Mouse (Mus musculus): ENCODE data around the gene Six5.

Six5 gene

DNA sequence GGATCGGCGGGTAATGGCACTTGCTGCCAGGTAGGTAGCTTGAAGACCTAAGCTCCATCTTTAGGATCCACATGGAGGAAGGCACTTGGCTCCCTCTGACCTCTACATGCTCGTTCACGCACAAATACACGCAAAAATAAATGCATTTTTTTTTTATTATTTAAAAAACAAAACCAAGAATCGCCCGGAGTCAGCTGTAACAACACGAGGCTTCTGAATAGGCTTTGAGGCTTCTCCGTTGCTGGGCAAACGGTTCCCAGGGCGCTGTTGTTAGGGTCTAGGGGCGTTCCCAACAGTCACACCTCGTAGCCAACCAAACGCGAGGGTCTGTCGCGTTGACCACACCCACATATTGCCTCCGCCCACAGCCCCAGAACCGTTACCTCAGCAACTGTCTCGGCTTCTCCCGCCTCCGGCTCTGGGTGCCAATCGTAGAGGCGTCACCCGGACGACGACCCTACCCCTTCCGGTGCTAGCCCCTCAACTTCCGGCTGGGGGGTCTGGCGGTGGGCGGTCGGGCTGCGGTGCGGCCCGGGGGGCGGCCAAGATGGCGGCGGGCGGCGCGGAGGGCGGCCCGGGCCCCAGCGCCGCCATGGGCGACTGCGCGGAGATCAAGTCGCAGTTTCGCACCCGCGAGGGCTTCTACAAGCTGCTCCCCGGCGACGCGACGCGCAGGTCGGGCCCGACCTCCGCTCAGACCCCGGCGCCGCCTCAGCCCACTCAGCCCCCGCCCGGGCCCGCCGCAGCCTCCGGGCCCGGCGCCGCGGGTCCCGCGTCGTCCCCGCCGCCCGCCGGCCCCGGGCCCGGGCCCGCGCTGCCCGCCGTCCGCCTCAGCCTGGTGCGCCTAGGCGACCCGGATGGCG is 18.4 kb upstream of the Six5 start, which contains the start of gene Dmwd:
Dmwd (plus strand) TSS at position 505 of the 863 bp plus-strand sequence.
- peak; percentile 94 to 98 for DNase-seq (ENCODE audit: low spot score in 2 of 2)

GRCm38 (mm10) chr7:19076586-19076991 is 17.8 kb upstream of the Six5 start:
- DNase-seq (ENCODE audit: low spot score in 2 of 2) = no peak

DNA sequence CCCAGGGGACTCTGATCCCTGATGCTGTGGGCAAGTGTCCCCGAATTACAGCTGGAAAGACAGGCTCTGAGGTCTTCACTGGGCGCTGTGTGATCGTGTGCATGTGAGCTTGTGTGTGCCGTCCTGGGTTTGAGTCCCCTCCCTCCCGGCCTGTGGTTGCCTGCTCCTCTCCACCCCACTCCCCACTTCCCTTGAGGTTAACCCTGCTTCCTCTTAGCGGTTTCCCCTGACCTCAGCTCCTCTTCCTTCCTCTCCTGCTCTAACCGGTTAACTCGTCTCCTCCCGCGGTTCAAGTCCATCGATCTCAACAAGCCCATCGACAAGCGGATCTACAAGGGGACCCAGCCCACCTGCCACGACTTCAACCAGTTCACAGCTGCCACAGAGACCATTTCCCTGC is 16.6 kb upstream of the Six5 start:
- DNase-seq (ENCODE audit: low spot score in 2 of 2) = no peak

DNA sequence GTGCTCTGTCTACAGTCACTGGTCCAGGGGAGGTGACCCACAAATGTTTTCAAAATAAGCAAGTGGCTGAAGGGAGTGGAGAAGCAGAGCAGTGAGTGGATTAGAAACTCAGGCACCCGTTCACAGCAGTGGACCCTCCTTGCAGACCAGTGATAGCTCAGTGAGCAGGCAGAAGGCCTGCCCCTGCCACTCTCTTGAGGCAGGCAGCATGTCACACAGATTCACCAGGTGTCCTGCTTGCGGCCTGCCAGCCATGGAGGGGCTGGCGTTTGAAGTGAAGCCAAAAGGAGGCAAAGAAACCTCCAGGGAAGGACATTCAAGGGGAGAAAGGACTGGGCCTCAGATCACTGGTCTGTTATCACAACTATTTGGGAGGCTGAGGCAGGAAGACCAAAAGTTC is 15.7 kb upstream of the Six5 start:
- no peak for DNase-seq (ENCODE audit: low spot score in 2 of 2)

DNA sequence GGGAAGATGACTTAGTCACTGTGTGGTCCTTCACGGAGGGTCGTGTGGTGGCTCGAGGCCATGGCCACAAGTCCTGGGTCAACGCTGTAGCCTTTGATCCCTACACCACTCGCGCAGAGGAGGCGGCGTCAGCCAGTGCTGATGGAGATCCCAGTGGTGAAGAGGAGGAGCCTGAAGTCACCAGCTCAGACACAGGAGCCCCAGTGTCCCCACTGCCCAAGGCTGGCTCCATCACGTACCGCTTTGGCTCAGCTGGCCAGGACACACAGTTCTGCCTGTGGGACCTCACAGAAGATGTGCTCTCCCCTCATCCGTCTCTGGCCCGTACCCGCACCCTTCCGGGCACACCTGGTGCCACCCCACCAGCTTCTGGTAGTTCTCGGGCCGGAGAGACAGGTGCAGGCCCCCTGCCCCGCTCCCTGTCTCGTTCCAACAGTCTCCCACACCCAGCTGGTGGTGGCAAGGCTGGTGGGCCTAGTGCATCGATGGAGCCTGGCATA is 13.9 kb upstream of the Six5 start:
- no peak for DNase-seq (ENCODE audit: low spot score in 2 of 2)

DNA sequence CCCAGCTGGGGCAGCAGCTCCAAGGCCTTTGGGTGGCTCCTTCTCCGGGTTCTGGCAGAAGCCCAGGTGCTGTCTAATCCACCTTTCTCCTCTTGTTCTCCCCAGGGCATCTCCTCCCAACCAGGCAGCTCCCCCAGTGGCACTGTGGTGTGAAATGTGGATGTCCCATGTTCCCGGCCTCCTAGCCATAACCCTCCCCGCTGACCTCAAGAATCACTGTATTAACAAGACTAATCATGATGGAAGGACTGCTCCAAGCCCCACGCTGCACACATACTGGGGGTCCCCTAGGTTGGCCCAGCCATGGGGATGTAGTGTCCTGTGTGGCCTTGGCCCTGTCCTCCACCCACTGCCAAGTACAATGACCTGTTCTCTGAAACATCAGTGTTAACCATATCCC is 12.2 kb upstream of the Six5 start:
- DNase-seq (ENCODE audit: low spot score in 2 of 2) = no peak

- no peak for DNase-seq (ENCODE audit: low spot score in 2 of 2)
Observed at GRCm38 (mm10) chr7:19083096-19083495, 11.3 kb upstream of the Six5 start.

- DNase-seq (ENCODE audit: low spot score in 2 of 2) = no peak
Observed at GRCm38 (mm10) chr7:19083701-19084100, 10.7 kb upstream of the Six5 start, which contains the start of gene Dmpk. TSS of gene Dmpk (plus strand) at chr7:19083849.

DNA sequence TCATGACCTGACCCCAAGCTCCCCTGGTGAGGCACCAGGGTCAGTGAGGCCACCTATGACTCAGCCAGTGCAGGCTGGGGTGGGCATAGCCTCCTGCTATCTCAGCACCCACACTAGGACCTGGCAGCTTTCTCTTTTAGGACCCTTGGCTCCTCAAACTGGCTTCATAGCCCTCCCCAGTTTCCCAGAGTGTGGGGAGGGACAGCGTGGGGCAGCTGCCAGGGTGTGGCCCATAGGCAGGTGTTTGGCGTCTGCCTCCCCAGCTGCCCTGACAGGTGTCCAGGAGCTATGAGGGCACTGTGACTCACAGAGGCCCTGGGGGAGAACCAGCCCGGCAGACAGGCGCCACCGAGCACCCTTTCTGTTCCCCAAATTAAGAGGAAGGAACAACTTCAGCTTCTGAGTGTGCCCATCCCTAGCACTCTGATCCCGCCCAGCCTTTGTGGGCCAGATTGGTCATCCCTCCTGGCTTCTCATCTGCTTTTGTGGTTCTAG is 10.1 kb upstream of the Six5 start:
- DNase-seq (ENCODE audit: low spot score in 2 of 2) = no peak

GRCm38 (mm10) chr7:19084921-19085473 is 9.4 kb upstream of the Six5 start:
- no peak for DNase-seq (ENCODE audit: low spot score in 2 of 2)

DNA sequence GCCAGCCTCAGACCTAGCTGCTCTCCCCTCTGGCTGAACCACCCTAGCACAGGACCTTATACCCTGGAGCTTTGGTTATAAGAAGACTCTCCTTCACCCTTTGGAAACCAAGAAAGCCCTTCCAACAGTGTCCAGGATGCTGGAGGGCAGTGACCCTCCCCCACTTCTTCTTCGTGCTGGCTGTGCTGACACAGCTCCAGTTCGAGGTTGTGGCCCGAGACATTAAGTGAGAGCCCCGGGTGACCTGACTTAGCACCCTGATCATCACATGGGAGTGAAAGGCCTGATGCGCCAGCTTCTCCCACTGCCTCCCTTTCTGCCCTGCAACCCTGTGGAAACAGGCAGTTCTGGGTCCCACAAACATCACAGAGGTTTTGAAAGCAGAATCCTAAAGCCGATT is 8.9 kb upstream of the Six5 start:
- DNase-seq (ENCODE audit: low spot score in 2 of 2) = no peak

- no peak for DNase-seq (ENCODE audit: low spot score in 2 of 2)
Observed at GRCm38 (mm10) chr7:19086042-19086441, 8.4 kb upstream of the Six5 start.

DNA sequence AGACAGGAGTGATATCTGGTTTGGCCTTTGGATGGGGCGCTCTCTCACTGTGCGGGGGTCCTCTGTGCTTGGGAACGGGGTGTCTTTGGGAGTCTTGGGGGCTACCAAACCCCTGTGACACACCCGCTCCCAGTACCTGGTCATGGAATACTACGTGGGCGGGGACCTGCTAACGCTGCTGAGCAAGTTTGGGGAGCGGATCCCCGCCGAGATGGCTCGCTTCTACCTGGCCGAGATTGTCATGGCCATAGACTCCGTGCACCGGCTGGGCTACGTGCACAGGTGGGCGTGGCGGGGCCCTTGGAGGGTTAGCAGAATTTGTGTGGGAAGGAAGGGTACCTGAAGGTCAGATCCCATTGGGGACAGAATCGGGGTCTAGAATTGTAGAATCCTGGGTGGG is 7.6 kb upstream of the Six5 start:
- DNase-seq (ENCODE audit: low spot score in 2 of 2) = no peak

DNA sequence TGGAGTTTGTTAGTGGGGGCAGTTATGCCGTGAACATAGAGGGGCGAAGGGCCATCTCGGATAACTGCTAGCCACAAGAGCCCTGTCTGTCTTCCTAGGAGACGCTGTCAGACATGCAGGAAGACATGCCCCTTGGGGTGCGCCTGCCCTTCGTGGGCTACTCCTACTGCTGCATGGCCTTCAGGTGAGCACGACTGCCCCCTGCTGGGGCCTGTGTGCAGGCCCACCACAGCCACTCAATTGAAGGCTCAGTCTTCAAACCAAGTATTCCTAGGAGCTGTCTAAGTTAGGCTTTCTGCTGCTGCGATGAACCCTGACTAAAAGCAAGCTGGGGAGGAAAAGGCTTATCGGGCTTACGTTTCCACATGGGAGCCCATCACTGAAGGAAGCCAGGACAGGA is 5.6 kb upstream of the Six5 start:
- DNase-seq (ENCODE audit: low spot score in 2 of 2) = peak in 1 of 2 experiments; percentile 53

DNA sequence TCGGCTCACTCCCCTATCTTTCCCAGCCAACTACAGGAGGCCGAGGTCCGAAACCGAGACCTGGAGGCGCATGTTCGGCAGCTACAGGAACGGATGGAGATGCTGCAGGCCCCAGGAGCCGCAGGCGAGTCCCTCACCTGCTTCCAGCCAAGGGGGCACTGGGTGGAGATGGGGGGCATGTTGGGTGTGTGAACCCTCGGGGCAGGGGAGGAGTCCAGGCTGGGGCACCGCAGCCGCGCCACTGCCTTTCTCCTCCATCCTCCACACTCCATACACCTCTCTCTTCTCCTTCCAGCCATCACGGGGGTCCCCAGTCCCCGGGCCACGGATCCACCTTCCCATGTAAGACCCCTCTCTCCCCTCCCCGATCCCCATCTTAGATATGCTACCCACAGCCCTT is 2.5 kb upstream of the Six5 start:
- no peak for DNase-seq (ENCODE audit: low spot score in 2 of 2)

- DNase-seq (ENCODE audit: low spot score in 2 of 2) = no peak
Observed at GRCm38 (mm10) chr7:19092381-19093173, 1.8 kb upstream of the Six5 start.

- DNase-seq (ENCODE audit: low spot score in 2 of 2) = peak; percentile 64 to 68
Observed at GRCm38 (mm10) chr7:19093174-19093521, 1.2 kb upstream of the Six5 start.

DNA sequence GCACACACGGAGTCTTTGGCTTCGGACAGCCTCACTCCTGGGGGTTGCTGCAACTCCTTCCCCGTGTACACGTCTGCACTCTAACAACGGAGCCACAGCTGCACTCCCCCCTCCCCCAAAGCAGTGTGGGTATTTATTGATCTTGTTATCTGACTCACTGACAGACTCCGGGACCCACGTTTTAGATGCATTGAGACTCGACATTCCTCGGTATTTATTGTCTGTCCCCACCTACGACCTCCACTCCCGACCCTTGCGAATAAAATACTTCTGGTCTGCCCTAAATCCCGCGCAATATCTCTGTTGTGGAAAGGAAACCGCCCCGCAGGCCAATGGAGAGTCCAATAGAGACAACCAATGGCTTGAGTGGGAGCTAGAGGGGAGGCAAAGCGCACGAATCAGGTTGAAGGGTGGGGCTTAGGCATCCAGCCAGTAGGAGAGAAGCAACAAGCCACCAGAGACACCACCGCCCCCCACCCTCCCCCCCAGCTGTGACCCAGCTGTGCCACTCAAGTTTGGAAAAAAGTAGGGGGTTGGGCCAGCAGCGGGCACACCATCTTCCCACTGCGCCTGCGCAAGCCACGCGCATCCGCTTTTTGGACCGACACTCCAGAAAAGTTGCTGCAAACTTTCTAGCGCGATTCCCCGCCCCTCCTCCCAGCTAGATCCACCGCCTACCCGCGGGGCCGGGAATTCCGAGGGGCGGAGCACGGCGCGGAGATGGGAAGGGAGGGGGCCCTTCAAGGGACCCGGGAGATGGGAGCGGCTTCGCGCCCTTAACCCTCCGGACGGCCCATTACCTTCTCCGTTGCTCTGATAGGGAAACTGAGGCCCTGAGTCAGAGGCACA is 633 bp upstream of the Six5 start:
- peak; percentile 79 to 84 for DNase-seq (ENCODE audit: low spot score in 2 of 2)

GRCm38 (mm10) chr7:19094826-19095750 is 694 bp downstream of the Six5 start:
- no peak for DNase-seq (ENCODE audit: low spot score in 2 of 2)

DNA sequence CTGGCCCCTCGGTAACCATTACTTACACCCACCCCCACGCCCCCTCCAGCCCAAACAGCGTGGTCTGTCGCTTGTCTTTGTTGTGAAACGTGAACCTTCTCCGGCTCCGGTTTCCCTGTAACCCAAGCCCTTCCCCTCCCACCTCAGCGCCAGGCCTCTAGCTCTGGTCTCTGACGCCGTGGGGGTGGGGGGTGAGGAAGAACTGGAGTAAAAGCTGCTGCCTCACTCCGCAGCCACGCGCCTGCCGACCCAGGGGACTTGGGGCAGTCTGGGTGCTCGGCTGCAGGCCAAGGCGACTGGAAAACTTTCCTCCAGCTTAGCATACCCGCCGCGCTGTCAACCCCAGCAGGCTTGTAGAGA is 1.3 kb downstream of the Six5 start:
- DNase-seq (ENCODE audit: low spot score in 2 of 2) = no peak

Measured in frontal cortex, postnatal 36 days (tissue).